Mouse (Mus musculus): ENCODE results near the gene Ensa. TPM values are rescaled to one million over a fixed set of nuclear protein-coding genes. Genes with fewer than 3 reads are reported as not detected.

Ensa gene
- total RNA-seq (2023) = 10 to 100 TPM; 66.0 to 72.8 TPM

DNA sequence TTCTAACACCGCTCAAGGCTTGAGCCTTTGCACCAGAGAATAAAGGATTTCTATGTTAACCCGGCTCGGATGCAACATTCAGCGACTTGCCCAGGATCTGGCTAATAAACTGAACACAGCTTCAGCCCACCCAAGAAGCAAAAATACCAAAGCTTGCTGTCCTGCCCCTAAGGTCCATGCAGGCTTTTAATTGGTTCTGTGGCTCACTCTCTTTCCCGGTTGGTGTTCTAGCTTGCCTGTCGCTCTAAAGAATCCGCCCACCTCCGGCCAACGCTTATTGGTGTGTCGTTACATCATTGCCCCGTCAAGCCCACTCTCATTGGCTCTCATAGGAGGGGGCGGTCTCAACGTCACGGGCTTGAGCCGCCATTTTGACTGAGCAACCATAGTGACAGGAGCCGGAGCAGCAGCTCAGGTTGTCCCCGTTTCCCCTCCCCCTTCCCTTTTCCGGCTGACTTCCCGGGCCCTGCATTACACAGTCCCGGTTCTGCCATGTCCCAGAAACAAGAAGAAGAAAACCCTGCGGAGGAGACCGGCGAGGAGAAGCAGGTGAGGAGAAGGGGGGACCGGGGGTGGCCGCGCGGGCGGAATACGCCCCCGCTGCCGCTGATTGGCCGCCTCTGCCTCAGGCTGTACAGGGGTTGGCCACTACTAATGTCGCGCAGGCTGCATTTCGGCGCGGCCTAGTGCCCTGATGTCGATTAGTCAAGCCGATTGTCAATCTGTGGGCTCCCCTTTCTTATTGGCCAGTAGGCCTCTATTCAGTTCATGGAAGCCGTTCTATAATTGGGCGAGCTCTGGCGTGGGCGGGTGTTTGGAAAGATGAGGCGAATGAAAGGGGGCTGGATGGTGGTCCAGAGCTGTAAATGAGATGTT, at the start of gene Ensa:
TSS of gene Ensa (plus strand) at position 366 of the 876 bp plus-strand sequence.

DNA sequence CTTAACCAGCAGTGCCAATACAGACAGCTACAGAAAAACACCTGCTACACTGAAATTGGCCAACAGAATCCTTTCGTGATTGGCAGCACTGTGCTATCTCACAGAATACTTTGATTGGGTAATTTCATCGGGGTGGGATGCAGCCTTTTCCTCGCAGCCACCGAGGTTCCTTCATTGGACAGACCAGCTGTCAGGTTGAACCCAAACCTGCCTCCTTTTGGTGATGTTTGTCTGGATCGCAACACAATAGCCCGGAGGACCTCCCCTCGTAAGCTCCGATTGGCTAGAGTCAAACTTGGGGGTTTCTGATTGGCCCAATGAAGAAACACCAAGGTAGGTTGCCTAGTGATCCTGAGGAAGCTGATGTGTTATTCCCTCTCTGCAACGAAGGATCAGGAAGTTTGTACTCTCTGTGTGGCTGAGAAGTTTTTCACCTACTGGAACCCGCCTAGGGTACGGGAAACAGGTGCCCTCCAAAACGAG, 36.1 kb upstream of the Ensa start, which contains the start of gene Golph3l:
TSS of gene Golph3l (plus strand) at position 331 of the 483 bp plus-strand sequence.

GRCm38 (mm10) chr3:95658236-95658867, 33.6 kb downstream of the Ensa start, which contains the start of gene Mcl1:
Gene Mcl1 (plus strand): TSS chr3:95658788.

Other genes with a start within 250 kb of the Ensa start
- gene 4930558C23Rik, start 222.2 kb upstream of the Ensa start, total RNA-seq (2023) = not detected
- 10 to 100 TPM; 53.9 to 57.9 TPM for gene Arnt, start 190.6 kb upstream of the Ensa start, total RNA-seq (2023)
- 1 to 10 TPM in 1 of 2 experiments, under 1 TPM in 1; 0.97 to 1.5 TPM for gene Ctsk, start 125.7 kb upstream of the Ensa start, total RNA-seq (2023)
- gene Ctss, start 98.2 kb upstream of the Ensa start, total RNA-seq (2023) = 100 to 1,000 TPM; 215 to 257 TPM
- gene Hormad1, start 65.3 kb upstream of the Ensa start, total RNA-seq (2023) = not detected
- 10 to 100 TPM; 22.1 to 22.2 TPM for gene Golph3l, start 36.1 kb upstream of the Ensa start, total RNA-seq (2023)
- 100 to 1,000 TPM; 760 to 809 TPM for gene Mcl1, start 33.8 kb downstream of the Ensa start, total RNA-seq (2023)
- 1 to 10 TPM in 1 of 2 experiments, under 1 TPM in 1; 0.88 to 4.0 TPM for gene Adamtsl4, start 62.9 kb downstream of the Ensa start, total RNA-seq (2023)
- 1 to 10 TPM; 4.6 to 8.3 TPM for gene Ecm1, start 114.6 kb downstream of the Ensa start, total RNA-seq (2023)
- gene Tars2, start 135.2 kb downstream of the Ensa start, total RNA-seq (2023) = 10 to 100 TPM; 13.8 to 19.2 TPM
- gene Rprd2, start 193.9 kb downstream of the Ensa start, total RNA-seq (2023) = 10 to 100 TPM; 45.9 to 48.8 TPM
- gene Prpf3, start 230.9 kb downstream of the Ensa start, total RNA-seq (2023) = 10 to 100 TPM; 33.6 to 33.7 TPM
- 100 to 1,000 TPM; 115 to 123 TPM for gene Mrps21, start 246.5 kb downstream of the Ensa start, total RNA-seq (2023)